Mouse (Mus musculus) embryonic fibroblast, embryonic 13.5 days (primary cell): Measurements from ENCODE around the gene Vmn1r202. TPM values are rescaled to one million over a fixed set of nuclear protein-coding genes. Genes with fewer than 3 reads are reported as not detected.
"Not testable (repeated sequence)": the region's sequence is repeated elsewhere in the genome, so short reads cannot be mapped to it uniquely, and the experiment has no call there.

Source experiments
- H3K27ac ChIP-seq: 2 replicates; pipeline ENCODE4 v1.5.1; 2012; ENCODE audit warnings: low read length, control low read depth, inconsistent platforms; ENCODE audit not compliant: insufficient read depth
- H3K4me1 ChIP-seq: 2 replicates; pipeline ENCODE4 v1.6.1; 2011; ENCODE audit warnings: low read length; ENCODE audit not compliant: control insufficient read depth, insufficient read depth
- H3K4me3 ChIP-seq: 2 replicates; pipeline ENCODE4 v1.5.1; 2011; ENCODE audit warnings: mild to moderate bottlenecking, control low read depth, low read length; ENCODE audit not compliant: insufficient read depth
- CTCF ChIP-seq: IDR thresholded peaks from 2 replicates; pipeline ENCODE4 v1.5.1; 2011; ENCODE audit warnings: mild to moderate bottlenecking, control low read depth, low read length, moderate library complexity, borderline replicate concordance; ENCODE audit not compliant: insufficient read depth
- POLR2A ChIP-seq: IDR thresholded peaks from 2 replicates; pipeline ENCODE4 v1.6.1; 2011; ENCODE audit warnings: low read depth, mild to moderate bottlenecking, control low read depth, low read length, moderate library complexity
- polyA plus RNA-seq: library from polyadenylated mRNA; stranded (reverse); fragments of >200 nt; gene quantifications from 2 replicates; pipeline ENCODE4 v1.2.4, GENCODE M21; 2011; ENCODE audit warnings: low read depth; ENCODE audit not compliant: missing spikeins, insufficient read length

The Vmn1r202 gene
- polyA plus RNA-seq: not detected in 2 replicates

GRCm38 (mm10) chr13:22505281-22505680 lies at the start of gene Vmn1r202:
Gene Vmn1r202, minus strand, starts transcription at chr13:22505381.
- no peak for TF ChIP-seq POLR2A
- no peak for TF ChIP-seq CTCF
- no peak within 1 kb of the TSS for H3K4me3 ChIP-seq
- H3K27ac ChIP-seq: no peak within 1 kb of the TSS
- no peaks in the 10 kb centered on the region for H3K4me1 ChIP-seq

GRCm38 (mm10) chr13:22552898-22553297 lies 47.7 kb upstream of the Vmn1r202 start, which contains the start of gene Vmn1r204:
Gene Vmn1r204, plus strand, starts transcription at chr13:22553198.
- H3K4me3 ChIP-seq, H3K4me1 ChIP-seq, H3K27ac ChIP-seq: not testable (repeated sequence)

- no peak within 1 kb of the TSS for H3K27ac ChIP-seq
- no peaks in the 10 kb centered on the region for H3K4me1 ChIP-seq
- no peak within 1 kb of the TSS for H3K4me3 ChIP-seq
- no peak for TF ChIP-seq POLR2A
- TF ChIP-seq CTCF: no peak
Measured at GRCm38 (mm10) chr13:22517814-22518213, 12.6 kb upstream of the Vmn1r202 start, which contains the start of gene Vmn1r203. Gene Vmn1r203, plus strand, starts transcription at chr13:22518114.

- TF ChIP-seq CTCF (no peak), POLR2A (no peak)
- Histone ChIP-seq H3K4me3 (no peak overlapping the region), H3K4me1 (no peaks in the 10 kb centered on the region), H3K27ac (no peak overlapping the region)
Measured at GRCm38 (mm10) chr13:22502431-22502830, 2.8 kb downstream of the Vmn1r202 start.

GRCm38 (mm10) chr13:22471623-22472022 lies 33.6 kb downstream of the Vmn1r202 start, which contains the start of gene Vmn1r201:
Gene Vmn1r201, plus strand, starts transcription at chr13:22471923.
- no peak within 1 kb of the TSS for H3K27ac ChIP-seq
- no peak for TF ChIP-seq CTCF
- no peak for TF ChIP-seq POLR2A
- no peaks in the 10 kb centered on the region for H3K4me1 ChIP-seq
- no peak within 1 kb of the TSS for H3K4me3 ChIP-seq

GRCm38 (mm10) chr13:22455145-22455544 lies 50.0 kb downstream of the Vmn1r202 start:
- TF ChIP-seq CTCF: no peak
- no peak for TF ChIP-seq POLR2A
- no peak overlapping the region for H3K27ac ChIP-seq
- H3K4me3 ChIP-seq: no peak overlapping the region

More at GRCm38 (mm10) chr13:22455145-22455544, 50.0 kb downstream of the Vmn1r202 start:
- H3K4me1 ChIP-seq: no peaks in the 10 kb centered on the region

Other genes with a start within 250 kb of the Vmn1r202 start
- gene Vmn1r195, start 234.9 kb downstream of the Vmn1r202 start, polyA plus RNA-seq: not detected in 2 replicates
- not detected in 2 replicates for gene Vmn1r196, start 215.5 kb downstream of the Vmn1r202 start, polyA plus RNA-seq
- not detected in 2 replicates for gene Vmn1r197, start 180.8 kb downstream of the Vmn1r202 start, polyA plus RNA-seq
- not detected in 2 replicates for gene Vmn1r198, start 155.0 kb downstream of the Vmn1r202 start, polyA plus RNA-seq
- not detected in 2 replicates for gene Vmn1r199, start 125.6 kb downstream of the Vmn1r202 start, polyA plus RNA-seq
- not detected in 2 replicates for gene Vmn1r200, start 115.0 kb downstream of the Vmn1r202 start, polyA plus RNA-seq
- gene Vmn1r201, start 33.5 kb downstream of the Vmn1r202 start, polyA plus RNA-seq: not detected in 2 replicates
- gene Vmn1r203, start 12.7 kb upstream of the Vmn1r202 start, polyA plus RNA-seq: not detected in 2 replicates
- not detected in 2 replicates for gene Vmn1r204, start 47.8 kb upstream of the Vmn1r202 start, polyA plus RNA-seq
- gene Vmn1r205, start 87.6 kb upstream of the Vmn1r202 start, polyA plus RNA-seq: not detected in 2 replicates
- gene Vmn1r206, start 118.9 kb upstream of the Vmn1r202 start, polyA plus RNA-seq: not detected in 2 replicates
- not detected in 2 replicates for gene Vmn1r207-ps, start 224.2 kb upstream of the Vmn1r202 start, polyA plus RNA-seq